Mouse (Mus musculus) G1E (cell line): ENCODE results near the gene Wdr24. TPM values are rescaled to one million over a fixed set of nuclear protein-coding genes. Genes with fewer than 3 reads are reported as not detected.

Experiments used
- ATAC-seq: 2 replicates; pipeline ENCODE4 v1.8.0; 2016; ENCODE audit warnings: mild to moderate bottlenecking; ENCODE audit not compliant: insufficient number of reproducible peaks, poor library complexity, low FRiP score, severe bottlenecking; ENCODE audit errors: extremely low read depth
- DNase-seq: peaks from one replicate; pipeline ENCODE4 v3.0.0; 2012; ENCODE audit warnings: low spot score
- H3K27me3 ChIP-seq: 2 replicates; pipeline ENCODE4 v1.6.1; 2012; ENCODE audit warnings: mild to moderate bottlenecking, low read length, inconsistent platforms; ENCODE audit not compliant: insufficient read depth
- H3K36me3 ChIP-seq: replicated peaks from 2 replicates; pipeline ENCODE3; 2012; ENCODE audit warnings: mild to moderate bottlenecking, inconsistent platforms
- H3K4me1 ChIP-seq: 2 replicates; pipeline ENCODE4 v1.6.1; 2012; ENCODE audit warnings: low read depth, low read length, inconsistent platforms, mixed read lengths; ENCODE audit not compliant: insufficient read depth
- H3K4me3 ChIP-seq: 2 replicates; pipeline ENCODE4 v1.5.1; 2012; ENCODE audit warnings: low read depth, mild to moderate bottlenecking, inconsistent platforms, low read length, moderate library complexity, mixed read lengths
- H3K9me3 ChIP-seq: replicated peaks from 2 replicates; pipeline ENCODE4 v1.6.1; 2012; ENCODE audit warnings: inconsistent platforms
- CTCF ChIP-seq: IDR thresholded peaks from 2 replicates; pipeline ENCODE4 v1.5.1; 2012; ENCODE audit warnings: low read depth, low read length, inconsistent platforms, mixed read lengths
- GATA1 ChIP-seq: IDR thresholded peaks from 2 replicates; pipeline ENCODE4 v1.6.1; 2012; ENCODE audit warnings: borderline replicate concordance, low read length, inconsistent platforms, mixed read lengths
- GATA2 ChIP-seq: IDR thresholded peaks from 2 replicates; pipeline ENCODE4 v1.6.1; 2012; ENCODE audit warnings: low read depth, low read length, inconsistent platforms, borderline replicate concordance
- POLR2AphosphoS5 ChIP-seq: IDR thresholded peaks from 2 replicates; pipeline ENCODE4 v1.6.1; 2012; ENCODE audit warnings: low read depth, low read length, inconsistent platforms; ENCODE audit not compliant: insufficient replicate concordance
- TAL1 ChIP-seq: conservative IDR thresholded peaks from 2 replicates; pipeline ENCODE4 v1.6.1; 2012; ENCODE audit warnings: low read depth, low read length, inconsistent platforms, mixed read lengths
- polyA plus RNA-seq: library from polyadenylated mRNA; stranded (reverse); fragments of >175 nt; gene quantifications from 2 replicates; pipeline ENCODE4 v1.2.3, GENCODE M21; 2012
- total RNA-seq, 2 experiments: library from RNA; stranded (forward) in 1 of 2; stranded (reverse) in 1 of 2; fragments of 200-1000 nt in 1 of 2; fragments of >200 nt in 1 of 2; fragmentation: Nextera tagmentation in 1 of 2; gene quantifications; 2 replicates each; pipeline ENCODE4 v1.2.3; 2014 to 2017

Gene Wdr24
- total and polyA plus RNA-seq, 3 experiments, result 8.6 to 23.5 (median 13.8) TPM

- H3K4me1 ChIP-seq, result peaks cover 37% of the 10 kb centered on the region
- no peak for TF ChIP-seq GATA1
- no peak for TF ChIP-seq POLR2AphosphoS5
- TF ChIP-seq TAL1, result no peak
- TF ChIP-seq GATA2, result no peak
- no peak for TF ChIP-seq CTCF
- ATAC-seq (peak; percentile 72), DNase-seq (peak; percentile 92)
- peaks cover 84% of the 10 kb centered on the region for H3K36me3 ChIP-seq
- H3K4me3 ChIP-seq, result peak within 1 kb of the TSS; percentile 79
- no peaks in the 10 kb centered on the region for H3K9me3 ChIP-seq
- no peaks in the 10 kb centered on the region for H3K27me3 ChIP-seq
Measured at GRCm38 (mm10) chr17:25785281-25785745, 38.1 kb upstream of the Wdr24 start, which contains the start of gene Haghl. TSS of gene Haghl (minus strand) at chr17:25785673.

- Histone ChIP-seq H3K4me1 (peaks cover 46% of the 10 kb centered on the region), H3K9me3 (no peaks in the 10 kb centered on the region), H3K4me3 (peak within 1 kb of the TSS; percentile 79), H3K36me3 (peaks cover 83% of the 10 kb centered on the region), H3K27me3 (no peaks in the 10 kb centered on the region)
- DNase-seq (no peak), ATAC-seq (no peak)
- no peak for TF ChIP-seq CTCF
- no peak for TF ChIP-seq GATA1
- no peak for TF ChIP-seq TAL1
- no peak for TF ChIP-seq POLR2AphosphoS5
- TF ChIP-seq GATA2, result no peak
Measured at GRCm38 (mm10) chr17:25786280-25786679, 37.1 kb upstream of the Wdr24 start, which contains the start of gene Ccdc78. TSS of gene Ccdc78 (plus strand) at chr17:25786580.

- H3K36me3 ChIP-seq, result peaks cover 78% of the 10 kb centered on the region
- H3K9me3 ChIP-seq, result no peaks in the 10 kb centered on the region
- no peak overlapping the region for H3K4me3 ChIP-seq
- no peak for DNase-seq
- H3K27me3 ChIP-seq, result no peaks in the 10 kb centered on the region
- TF ChIP-seq GATA1, result no peak
- TF ChIP-seq POLR2AphosphoS5, result no peak
- TF ChIP-seq GATA2, result no peak
- no peak for TF ChIP-seq TAL1
- no peak for TF ChIP-seq CTCF
- peaks cover 49% of the 10 kb centered on the region for H3K4me1 ChIP-seq
- ATAC-seq, result no peak
Measured at GRCm38 (mm10) chr17:25786781-25787504, 36.5 kb upstream of the Wdr24 start.

GRCm38 (mm10) chr17:25791320-25791842 is 32.0 kb upstream of the Wdr24 start:
- no peaks in the 10 kb centered on the region for H3K27me3 ChIP-seq
- TF ChIP-seq GATA1 (no peak), POLR2AphosphoS5 (no peak), GATA2 (no peak)
- H3K4me1 ChIP-seq, result peaks cover 61% of the 10 kb centered on the region
- ATAC-seq (no peak), DNase-seq (no peak)
- no peaks in the 10 kb centered on the region for H3K9me3 ChIP-seq
- H3K4me3 ChIP-seq, result peak overlapping the region; percentile 80
- H3K36me3 ChIP-seq, result peaks cover 81% of the 10 kb centered on the region

GRCm38 (mm10) chr17:25791843-25792527 is 31.4 kb upstream of the Wdr24 start:
- no peaks in the 10 kb centered on the region for H3K9me3 ChIP-seq
- TF ChIP-seq CTCF (no peak), POLR2AphosphoS5 (no peak), GATA1 (no peak), TAL1 (no peak), GATA2 (no peak)
- DNase-seq, result peak; percentile 71
- ATAC-seq, result peak; percentile 30
- peak overlapping the region; percentile 80 for H3K4me3 ChIP-seq
- H3K27me3 ChIP-seq, result no peaks in the 10 kb centered on the region
- H3K4me1 ChIP-seq, result peaks cover 59% of the 10 kb centered on the region
- peaks cover 75% of the 10 kb centered on the region for H3K36me3 ChIP-seq

GRCm38 (mm10) chr17:25792615-25793014 is 30.8 kb upstream of the Wdr24 start, which contains the start of gene Fam173a:
TSS of gene Fam173a (minus strand) at chr17:25792901.
- TF ChIP-seq TAL1, result no peak
- TF ChIP-seq GATA1, result no peak
- no peak for TF ChIP-seq CTCF
- no peak for TF ChIP-seq GATA2
- DNase-seq, result peak; percentile 87
- H3K4me1 ChIP-seq, result peaks cover 65% of the 10 kb centered on the region

More at GRCm38 (mm10) chr17:25792615-25793014, 30.8 kb upstream of the Wdr24 start, which contains the start of gene Fam173a:
- 0 out of 2 replicates have a peak, but pooled peaks have one; percentile 42 for ATAC-seq
- peaks cover 69% of the 10 kb centered on the region for H3K36me3 ChIP-seq
- H3K4me3 ChIP-seq, result peak within 1 kb of the TSS; percentile 80
- no peaks in the 10 kb centered on the region for H3K27me3 ChIP-seq
- H3K9me3 ChIP-seq, result no peaks in the 10 kb centered on the region
